In the genomic region with DNA sequence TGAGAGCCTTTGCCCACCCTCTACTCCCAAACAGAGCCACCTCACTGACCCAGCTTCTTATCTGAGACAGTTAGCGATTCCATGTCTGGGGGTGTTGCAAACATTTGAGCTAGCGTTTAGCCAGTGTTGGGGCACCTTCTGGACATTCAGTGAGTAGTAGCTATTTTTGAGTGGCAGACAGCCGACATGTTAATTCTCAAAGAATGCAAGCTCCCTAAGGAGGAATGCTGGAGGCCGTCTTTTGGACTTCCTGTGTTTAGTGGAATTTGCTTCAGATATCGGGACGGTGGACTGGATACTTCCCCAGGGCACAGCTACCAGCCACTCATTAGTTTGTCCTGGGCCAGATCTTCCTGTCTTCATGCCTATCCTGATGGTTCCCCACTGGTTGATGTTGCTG, we compare ENCODE assay signal across 14 mouse cellular contexts. TPM values are rescaled to one million over a fixed set of nuclear protein-coding genes. Genes with fewer than 3 reads are reported as not detected.
DNase-seq lines count a peak whose midpoint lies in the region; ATAC-seq and TF ChIP-seq lines count a peak whose summit lies in the region.
"Had no signal": no experiment of that assay in that cellular context is flagged by ENCODE, and none has a peak within 500 bp of the region (broad histone marks: within the 10 kb centered on the region; RNA-seq: fewer than 3 reads in every experiment).

No protein-coding gene starts in this region.

- no peaks in the 10 kb centered on the region for H3K79me2 ChIP-seq in liver, adult 2 months (ENCODE audit: control insufficient read depth, insufficient read depth, low read length)

- H3K36me3 ChIP-seq in liver, adult 2 months (ENCODE audit: control insufficient read depth, insufficient read depth, low read length), result no peaks in the 10 kb centered on the region
- no peaks in the 10 kb centered on the region for H3K36me3 ChIP-seq in intestine, postnatal 0 days (ENCODE audit: control insufficient read depth, insufficient read depth)

- peaks cover 22% of the 10 kb centered on the region for H3K4me1 ChIP-seq in liver, adult 2 months (ENCODE audit: control insufficient read depth, insufficient read depth, low read length)
- H3K4me1 ChIP-seq in intestine, postnatal 0 days (replicated peaks; ENCODE audit: control insufficient read depth, insufficient read depth, low read length), result no peaks in the 10 kb centered on the region

- 64% methylated on average over 6 of the region's 6 CpGs for WGBS in liver, adult 2 months
- 34% methylated on average over 6 of the region's 6 CpGs for WGBS in intestine, postnatal 0 days

- no peak for TF ChIP-seq CTCF in liver, adult 2 months (IDR thresholded peaks at IDR 0.05; ENCODE audit: low read depth, low read length)
- TF ChIP-seq CTCF in intestine, postnatal 0 days (IDR thresholded peaks at IDR 0.05; ENCODE audit: low read depth), result no peak

- no peaks in the 10 kb centered on the region for H3K27me3 ChIP-seq in liver, adult 2 months (ENCODE audit: control insufficient read depth, insufficient read depth, low read length)
- no peaks in the 10 kb centered on the region for H3K27me3 ChIP-seq in intestine, postnatal 0 days (replicated peaks; ENCODE audit: control insufficient read depth, insufficient read depth, low read length)

- H3K4me2 ChIP-seq in intestine, postnatal 0 days (replicated peaks; ENCODE audit: low read depth), result no peak overlapping the region

- ATAC-seq in intestine, postnatal 0 days, result no peak

- TF ChIP-seq POLR2A in liver, adult 2 months (IDR thresholded peaks at IDR 0.05; ENCODE audit: extremely low read depth, insufficient read depth, low read length), result no peak

- no peaks in the 10 kb centered on the region for H3K9me3 ChIP-seq in intestine, postnatal 0 days (ENCODE audit: control insufficient read depth)

- DNase-seq in embryo, embryonic 10 days (ENCODE audit: low spot score), result peak; percentile 24
- DNase-seq in embryo, embryonic 9.5 days (ENCODE audit: extremely low spot score), result no peak
- peak; percentile 13 for DNase-seq in liver, adult 2 months (ENCODE audit: extremely low read depth, low read depth, low spot score)
- DNase-seq in liver, result no peak
- peak; percentile 12 for DNase-seq in embryo, embryonic 11 days
- peak; percentile 48 to 59 for DNase-seq in heart, postnatal 10 days
- DNase-seq in frontal cortex, postnatal 10 days (ENCODE audit: low spot score in 2 of 2), result no peak
- DNase-seq: adrenal gland, postnatal 36 days; layer of hippocampus, adult 9-11 months had no signal

- peak overlapping the region; percentile 16; the same call in 1 of the 2 replicates for H3K27ac ChIP-seq in liver, adult 2 months (replicated peaks; ENCODE audit: insufficient read depth, low read depth, low read length)
- H3K27ac ChIP-seq in intestine, postnatal 0 days (ENCODE audit: low read depth, low read length), result no peak overlapping the region

- H3K9ac ChIP-seq in liver, adult 2 months (ENCODE audit: low read depth, low read length), result no peak overlapping the region
- H3K9ac ChIP-seq in intestine, postnatal 0 days (ENCODE audit: low read depth, low read length), result no peak overlapping the region

- no peak overlapping the region for H3K4me3 ChIP-seq in liver, adult 2 months (ENCODE audit: insufficient read depth, low read depth, low read length)
- H3K4me3 ChIP-seq in intestine, postnatal 0 days (ENCODE audit: low read depth, low read length), result no peak overlapping the region

- intact Hi-C loops in heart, postnatal 10 days (cut with DNase I), result no loop called here

RNA-seq across cellular contexts. Expression of a gene that starts 6.5 kb away (rescaled TPM):
- total RNA-seq in liver, adult 2 months (2014; rRNA removed), result 0.83 and 1.9 TPM in 2 replicates
- 0.12 and 0.32 TPM in 2 replicates for polyA plus RNA-seq in liver, adult 2 months (2012; rRNA removed)
- total RNA-seq in heart, postnatal 10 days (2021), result 10 to 100 TPM; 11.0 to 19.3 TPM
- polyA plus RNA-seq in intestine, postnatal 0 days (2015; fragmentation: Nextera tagmentation; extraction: Ambion mirVana), result 0.20 and 0.22 TPM in 2 replicates
- total RNA-seq: hematopoietic stem cell, adult 5-6 weeks; neutrophil, adult 5-6 weeks had no signal

RNA-seq across cellular contexts. Expression of a gene that starts 32.7 kb away (rescaled TPM):
- total RNA-seq in liver, adult 2 months (2014; rRNA removed), result 21.5 and 23.8 TPM in 2 replicates
- 24.1 and 25.6 TPM in 2 replicates for polyA plus RNA-seq in liver, adult 2 months (2012; rRNA removed)
- 10 to 100 TPM; 59.7 to 65.0 TPM for total RNA-seq in heart, postnatal 10 days (2021)
- 229 and 232 TPM in 2 replicates for polyA plus RNA-seq in intestine, postnatal 0 days (2015; fragmentation: Nextera tagmentation; extraction: Ambion mirVana)

RNA-seq across cellular contexts. Expression of a gene that starts 37.4 kb away (rescaled TPM):
- 9.3 and 11.2 TPM in 2 replicates for total RNA-seq in liver, adult 2 months (2014; rRNA removed)
- 4.3 and 5.7 TPM in 2 replicates for polyA plus RNA-seq in liver, adult 2 months (2012; rRNA removed)
- 10 to 100 TPM; 21.2 to 21.6 TPM for total RNA-seq in heart, postnatal 10 days (2021)
- 7.3 and 7.7 TPM in 2 replicates for polyA plus RNA-seq in intestine, postnatal 0 days (2015; fragmentation: Nextera tagmentation; extraction: Ambion mirVana)

RNA-seq across cellular contexts. Expression of a gene that starts 52.4 kb away (rescaled TPM):
- 0.07 TPM in 1 of 2 replicates, not detected in the other for total RNA-seq in liver, adult 2 months (2014; rRNA removed)
- polyA plus RNA-seq in liver, adult 2 months (2012; rRNA removed), result not detected in 2 replicates
- total RNA-seq in heart, postnatal 10 days (2021), result not detected
- polyA plus RNA-seq in intestine, postnatal 0 days (2015; fragmentation: Nextera tagmentation; extraction: Ambion mirVana), result 1.3 and 1.6 TPM in 2 replicates
- total RNA-seq: megakaryocyte progenitor cell, adult 5-6 weeks; neutrophil, adult 5-6 weeks had no signal
- polyA plus RNA-seq: limb, embryonic 11.5 days had no signal

Comparison
In these comparisons a context has a peak if more than half of its experiments do, and no peak if none do; other contexts are left out.
1. DNase-seq: peak in embryo, embryonic 10 days (single experiment), liver, adult 2 months (single experiment), embryo, embryonic 11 days (single experiment) and heart, postnatal 10 days (2 of 2); none in embryo, embryonic 9.5 days (single experiment), liver (single experiment) and frontal cortex, postnatal 10 days (0 of 2).